Mouse (Mus musculus): Measurements from ENCODE around the gene Rgs6. TPM values are rescaled to one million over a fixed set of nuclear protein-coding genes. Genes with fewer than 3 reads are reported as not detected.
A peak's percentile ranks its signal among the peaks of the same experiment; 100 is the strongest.

Rgs6 gene
- polyA plus RNA-seq, 2 experiments: 0.07 to 0.20 TPM

GRCm38 (mm10) chr12:82946507-82946906 lies 358.4 kb downstream of the Rgs6 start:
- no peak overlapping the region for H3K4me2 ChIP-seq (ENCODE audit: low read depth)
- ATAC-seq (ENCODE audit: insufficient read depth): no peak

GRCm38 (mm10) chr12:82961111-82961510 lies 373.0 kb downstream of the Rgs6 start:
- no peak overlapping the region for H3K9ac ChIP-seq (replicated peaks)
- ATAC-seq (ENCODE audit: insufficient read depth): no peak
- H3K4me1 ChIP-seq (replicated peaks; ENCODE audit: control insufficient read depth in 2 of 2, insufficient read depth in 2 of 2, low read length in 1 of 2): no peaks in the 10 kb centered on the region
- no peak overlapping the region for H3K4me3 ChIP-seq (ENCODE audit: insufficient read depth in 1 of 2, low read depth in 2 of 2, low read length in 2 of 2)
- H3K9me3 ChIP-seq (ENCODE audit: control insufficient read depth, low read length): no peaks in the 10 kb centered on the region
- 54% methylated on average over 9 of the region's 9 CpGs for WGBS (ENCODE audit: insufficient replicate concordance)
- no peaks in the 10 kb centered on the region for H3K27me3 ChIP-seq (ENCODE audit: control insufficient read depth, insufficient read depth, low read length)
- H3K4me2 ChIP-seq (ENCODE audit: low read depth): no peak overlapping the region
- no peak for DNase-seq (ENCODE audit: low read depth in 3 of 3, low spot score in 3 of 3)
- H3K36me3 ChIP-seq (replicated peaks; ENCODE audit: control insufficient read depth, insufficient read depth, low read depth): no peaks in the 10 kb centered on the region
- H3K27ac ChIP-seq: no peak overlapping the region
- TF ChIP-seq CTCF (IDR thresholded peaks at IDR 0.05; ENCODE audit: low read depth) (no peak), EP300 (IDR thresholded peaks at IDR 0.05; ENCODE audit: low read depth) (no peak)

More at GRCm38 (mm10) chr12:82946507-82946906, 358.4 kb downstream of the Rgs6 start:
- no peaks in the 10 kb centered on the region for H3K9me3 ChIP-seq (ENCODE audit: control insufficient read depth, low read length)
- H3K36me3 ChIP-seq (replicated peaks; ENCODE audit: control insufficient read depth, insufficient read depth, low read depth): no peaks in the 10 kb centered on the region
- DNase-seq (ENCODE audit: low read depth in 3 of 3, low spot score in 3 of 3): peak in 2 of 3 experiments; percentile 9 to 27
- no peak overlapping the region for H3K27ac ChIP-seq
- H3K9ac ChIP-seq (replicated peaks): no peak overlapping the region
- no peak for TF ChIP-seq EP300 (IDR thresholded peaks at IDR 0.05; ENCODE audit: low read depth)
- TF ChIP-seq CTCF (IDR thresholded peaks at IDR 0.05; ENCODE audit: low read depth): peak; percentile 56
- H3K4me3 ChIP-seq (ENCODE audit: insufficient read depth in 1 of 2, low read depth in 2 of 2, low read length in 2 of 2): no peak overlapping the region
- H3K4me1 ChIP-seq (replicated peaks; ENCODE audit: control insufficient read depth in 2 of 2, insufficient read depth in 2 of 2, low read length in 1 of 2): no peaks in the 10 kb centered on the region
- H3K27me3 ChIP-seq (ENCODE audit: control insufficient read depth, insufficient read depth, low read length): no peaks in the 10 kb centered on the region
- 21% methylated on average over 5 of the region's 5 CpGs for WGBS (ENCODE audit: insufficient replicate concordance)

DNA sequence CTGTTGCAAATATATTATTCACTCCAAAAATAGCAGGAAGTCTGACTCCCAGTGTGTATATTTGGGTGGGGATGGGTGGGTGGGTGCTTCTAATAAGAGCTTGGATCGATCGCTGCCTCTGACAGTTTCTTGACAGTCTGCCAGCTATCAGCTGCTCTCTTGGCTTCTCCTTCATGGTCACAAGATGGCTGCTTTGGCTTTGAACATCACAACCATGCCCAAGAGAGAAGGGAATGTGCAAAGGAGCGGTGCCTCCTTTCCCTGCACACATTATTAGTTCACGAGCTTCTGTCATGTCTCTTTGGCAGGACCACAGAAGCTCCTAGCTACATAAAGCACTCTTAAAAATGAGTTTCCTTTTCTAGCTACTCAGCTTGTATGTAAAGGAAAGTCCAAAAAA lies 373.8 kb downstream of the Rgs6 start:
- H3K4me2 ChIP-seq (ENCODE audit: low read depth): no peak overlapping the region
- H3K4me1 ChIP-seq (replicated peaks; ENCODE audit: control insufficient read depth in 2 of 2, insufficient read depth in 2 of 2, low read length in 1 of 2): no peaks in the 10 kb centered on the region
- TF ChIP-seq EP300 (IDR thresholded peaks at IDR 0.05; ENCODE audit: low read depth) (no peak), CTCF (IDR thresholded peaks at IDR 0.05; ENCODE audit: low read depth) (no peak)
- no peaks in the 10 kb centered on the region for H3K27me3 ChIP-seq (ENCODE audit: control insufficient read depth, insufficient read depth, low read length)
- no peaks in the 10 kb centered on the region for H3K9me3 ChIP-seq (ENCODE audit: control insufficient read depth, low read length)
- 76% methylated on average over 4 of the region's 4 CpGs for WGBS (ENCODE audit: insufficient replicate concordance)
- H3K36me3 ChIP-seq (replicated peaks; ENCODE audit: control insufficient read depth, insufficient read depth, low read depth): no peaks in the 10 kb centered on the region
- H3K4me3 ChIP-seq (ENCODE audit: insufficient read depth in 1 of 2, low read depth in 2 of 2, low read length in 2 of 2): no peak overlapping the region
- no peak for ATAC-seq (ENCODE audit: insufficient read depth)
- H3K27ac ChIP-seq: no peak overlapping the region
- no peak overlapping the region for H3K9ac ChIP-seq (replicated peaks)
- DNase-seq (ENCODE audit: low read depth in 3 of 3, low spot score in 3 of 3): no peak

DNA sequence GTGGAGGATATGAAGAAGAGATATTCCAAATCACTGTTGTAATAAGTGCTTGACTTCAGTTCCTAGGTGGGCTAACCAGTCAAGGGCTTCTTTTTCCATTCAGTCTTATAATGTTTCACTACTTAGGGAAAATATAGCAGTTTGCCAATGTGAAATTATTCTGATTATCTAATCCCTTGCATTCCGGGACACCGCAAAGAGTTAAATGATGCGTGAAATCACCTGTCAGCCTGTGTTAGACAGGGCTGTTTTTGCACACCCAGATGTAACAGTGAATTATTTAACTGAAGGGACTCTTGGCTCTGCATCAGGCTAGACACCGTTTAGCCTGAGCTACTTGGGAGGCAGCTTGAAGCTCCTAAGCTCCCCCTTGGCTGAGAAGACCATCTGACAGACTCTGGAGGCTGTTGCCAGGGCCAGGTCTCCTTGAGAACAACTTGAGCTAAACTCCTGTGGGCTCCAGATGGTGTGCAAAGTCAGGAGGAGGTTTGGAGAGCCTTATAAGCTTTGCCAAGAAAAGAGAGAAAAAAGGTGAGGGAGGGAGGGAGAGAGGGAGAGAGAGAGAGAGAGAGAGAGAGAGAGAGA lies 382.5 kb downstream of the Rgs6 start:
- Histone ChIP-seq H3K9ac (replicated peaks) (no peak overlapping the region), H3K27me3 (ENCODE audit: control insufficient read depth, insufficient read depth, low read length) (no peaks in the 10 kb centered on the region), H3K4me3 (ENCODE audit: insufficient read depth in 1 of 2, low read depth in 2 of 2, low read length in 2 of 2) (no peak overlapping the region), H3K27ac (no peak overlapping the region), H3K4me2 (ENCODE audit: low read depth) (no peak overlapping the region), H3K4me1 (replicated peaks; ENCODE audit: control insufficient read depth in 2 of 2, insufficient read depth in 2 of 2, low read length in 1 of 2) (no peaks in the 10 kb centered on the region), H3K9me3 (ENCODE audit: control insufficient read depth, low read length) (no peaks in the 10 kb centered on the region), H3K36me3 (replicated peaks; ENCODE audit: control insufficient read depth, insufficient read depth, low read depth) (no peaks in the 10 kb centered on the region)
- DNase-seq (ENCODE audit: low read depth in 3 of 3, low spot score in 3 of 3) (no peak), ATAC-seq (ENCODE audit: insufficient read depth) (no peak)
- TF ChIP-seq CTCF (IDR thresholded peaks at IDR 0.05; ENCODE audit: low read depth) (no peak), EP300 (IDR thresholded peaks at IDR 0.05; ENCODE audit: low read depth) (no peak)
- 72% methylated on average over 4 of the region's 4 CpGs for WGBS (ENCODE audit: insufficient replicate concordance)

GRCm38 (mm10) chr12:82971176-82971575 lies 383.1 kb downstream of the Rgs6 start:
- ATAC-seq (ENCODE audit: insufficient read depth) (no peak), DNase-seq (ENCODE audit: low read depth in 3 of 3, low spot score in 3 of 3) (no peak)
- WGBS (ENCODE audit: insufficient replicate concordance): 57% methylated on average over 1 of the region's 1 CpGs
- Histone ChIP-seq H3K27ac (no peak overlapping the region), H3K4me3 (ENCODE audit: insufficient read depth in 1 of 2, low read depth in 2 of 2, low read length in 2 of 2) (no peak overlapping the region), H3K9ac (replicated peaks) (no peak overlapping the region), H3K36me3 (replicated peaks; ENCODE audit: control insufficient read depth, insufficient read depth, low read depth) (no peaks in the 10 kb centered on the region), H3K9me3 (ENCODE audit: control insufficient read depth, low read length) (no peaks in the 10 kb centered on the region), H3K27me3 (ENCODE audit: control insufficient read depth, insufficient read depth, low read length) (no peaks in the 10 kb centered on the region), H3K4me1 (replicated peaks; ENCODE audit: control insufficient read depth in 2 of 2, insufficient read depth in 2 of 2, low read length in 1 of 2) (no peaks in the 10 kb centered on the region), H3K4me2 (ENCODE audit: low read depth) (no peak overlapping the region)
- TF ChIP-seq EP300 (IDR thresholded peaks at IDR 0.05; ENCODE audit: low read depth): no peak
- TF ChIP-seq CTCF (IDR thresholded peaks at IDR 0.05; ENCODE audit: low read depth): no peak

Data from liver, embryonic 14.5 days (tissue).